Mouse (Mus musculus) spleen, postnatal 14 days (tissue): ENCODE measurements at regions not wholly inside any gene's neighbourhood (a gene's known extent, or its start where the extent isn't known, plus 50 kb on each side); places are given as distances from the start of the nearest gene placed in this dataset.
A peak's percentile ranks its signal among the peaks of the same experiment; 100 is the strongest.

Source experiments
- DNase-seq, 2 experiments: peaks; one replicate each; pipeline ENCODE4 v3.0.0; 2021 to 2022; ENCODE audit warnings: low spot score in 2 of 2

- no peak for DNase-seq
These were observed 95.3 kb upstream of the Id2 start for GRCm38 (mm10) chr12:25192216-25192615.

DNA sequence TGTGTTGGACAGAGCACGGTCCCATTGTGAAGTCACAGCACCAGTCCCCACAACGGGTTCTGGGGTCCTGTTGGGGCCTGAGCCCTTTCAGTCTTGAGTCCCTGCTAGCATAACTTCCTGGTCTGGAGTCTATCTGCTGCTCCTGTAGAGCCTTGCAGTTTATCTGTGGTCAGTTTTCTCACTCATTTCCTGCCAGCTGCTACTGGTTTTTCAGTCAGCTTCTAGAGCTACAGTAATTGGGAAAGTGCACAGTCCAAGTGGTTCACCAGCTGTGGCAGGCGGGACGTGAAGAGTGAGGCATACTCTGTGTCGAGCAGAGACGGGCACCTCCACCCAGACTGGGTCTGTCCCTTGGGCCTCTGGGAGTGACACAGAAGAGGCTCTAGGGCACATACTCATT lies 93.4 kb upstream of the Id2 start:
- no peak for DNase-seq

GRCm38 (mm10) chr12:25189174-25189761 lies 92.3 kb upstream of the Id2 start:
- peak in 1 of 2 experiments; percentile 28 for DNase-seq

DNA sequence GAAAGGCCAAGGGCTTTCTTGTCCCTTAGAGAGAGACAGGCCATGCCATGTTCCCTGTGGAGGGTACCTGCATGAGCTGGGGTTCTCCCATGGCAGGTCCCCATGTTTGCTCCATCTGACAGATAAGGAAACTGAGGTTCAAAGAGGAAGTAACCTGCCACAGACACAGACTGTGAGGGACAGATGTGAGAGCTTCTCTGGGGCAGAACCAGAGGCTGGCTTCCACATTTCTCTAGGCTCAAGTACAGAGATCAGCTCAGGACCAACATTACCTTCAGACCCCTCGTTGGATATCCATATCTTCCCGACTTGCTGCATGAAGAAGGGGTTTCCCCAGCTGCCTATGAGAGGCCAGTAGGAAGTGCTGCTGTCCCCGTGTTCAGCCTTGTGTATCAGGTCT lies 91.6 kb upstream of the Id2 start:
- DNase-seq, result no peak

DNA sequence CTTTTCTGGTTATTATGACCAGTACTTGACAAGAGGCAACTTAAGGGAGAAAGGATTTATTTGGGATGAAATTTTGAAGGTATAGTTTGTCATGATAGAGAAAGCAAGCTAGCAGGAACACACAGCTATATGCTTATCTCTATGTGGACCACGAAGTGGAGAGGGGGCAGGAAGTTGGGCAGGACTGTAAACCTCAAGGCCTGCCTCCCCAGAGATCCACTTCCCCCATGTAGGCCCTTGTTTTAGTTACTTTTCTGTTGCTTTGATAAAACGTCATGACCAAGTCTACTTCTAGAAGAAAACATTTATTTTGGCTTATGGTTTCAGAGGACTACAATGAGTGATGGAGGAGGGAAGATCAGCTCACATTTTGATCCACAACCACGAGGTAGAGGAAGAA lies 90.3 kb upstream of the Id2 start:
- DNase-seq, result no peak

DNA sequence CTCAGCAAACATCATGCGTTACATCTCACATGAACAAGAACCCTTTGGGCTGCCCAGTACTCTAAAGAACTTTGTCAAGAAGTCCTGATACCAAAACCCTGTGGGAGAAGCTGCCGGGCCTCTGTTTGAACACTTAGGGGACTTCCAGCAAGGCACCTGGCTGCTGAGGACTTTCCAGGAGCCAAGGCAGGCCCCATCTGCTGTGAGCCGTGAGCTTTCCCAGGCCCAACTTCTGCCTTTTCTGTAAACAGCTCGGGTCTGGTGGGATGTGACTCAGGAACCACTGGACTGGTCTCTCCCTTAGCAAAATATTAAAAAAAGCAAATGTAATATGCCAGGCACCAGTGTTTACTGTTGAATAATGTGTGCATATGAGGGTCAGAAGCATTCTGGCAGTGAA lies 85.7 kb upstream of the Id2 start:
- DNase-seq, result no peak

DNA sequence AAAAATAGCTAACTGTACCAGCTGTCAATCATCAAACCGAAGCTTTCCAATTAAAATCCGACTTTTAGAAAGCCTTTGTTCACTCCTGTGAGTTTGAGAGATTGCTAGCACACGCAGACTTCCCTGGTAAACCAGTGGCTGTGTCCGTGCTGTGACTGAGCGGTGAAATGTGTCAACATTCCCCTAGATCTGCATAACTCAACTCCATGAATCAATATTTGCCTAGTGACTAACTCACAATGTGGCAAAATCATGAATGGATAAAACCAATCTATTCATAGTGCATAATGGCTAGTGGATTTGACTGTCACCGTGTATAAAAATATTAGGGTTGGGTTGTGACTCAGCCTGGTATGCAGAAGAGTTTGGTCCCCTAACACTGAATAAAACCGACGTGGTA lies 84.4 kb upstream of the Id2 start:
- no peak for DNase-seq

GRCm38 (mm10) chr12:25180861-25181260 lies 83.9 kb upstream of the Id2 start:
- no peak for DNase-seq

GRCm38 (mm10) chr12:25180289-25180688 lies 83.3 kb upstream of the Id2 start:
- no peak for DNase-seq

- no peak for DNase-seq
These were observed 81.7 kb upstream of the Id2 start for GRCm38 (mm10) chr12:25178491-25179115.

- DNase-seq, result no peak
These were observed 80.9 kb upstream of the Id2 start for GRCm38 (mm10) chr12:25177827-25178226.

GRCm38 (mm10) chr12:25176565-25176964 lies 79.6 kb upstream of the Id2 start:
- no peak for DNase-seq

- no peak for DNase-seq
These were observed 76.1 kb upstream of the Id2 start for GRCm38 (mm10) chr12:25173064-25173463.

GRCm38 (mm10) chr12:25172450-25172849 lies 75.5 kb upstream of the Id2 start:
- no peak for DNase-seq

GRCm38 (mm10) chr12:25169611-25170010 lies 72.7 kb upstream of the Id2 start:
- DNase-seq, result no peak

DNA sequence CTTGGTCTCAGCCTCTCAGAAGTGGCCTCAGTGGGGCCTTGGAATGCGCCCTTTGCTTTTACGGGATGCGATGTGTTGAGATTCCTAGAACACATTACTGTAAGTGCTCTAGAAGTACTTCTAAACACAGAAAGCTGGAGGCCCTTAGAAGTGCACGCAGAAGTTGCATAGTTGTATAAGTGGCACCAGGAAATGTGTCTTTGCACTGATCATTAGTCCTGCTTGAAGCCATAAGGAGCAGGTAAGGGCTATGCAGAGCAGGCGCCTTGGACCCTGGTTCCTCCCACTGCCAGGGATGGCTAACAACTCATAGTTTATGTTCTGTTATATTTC lies 71.2 kb upstream of the Id2 start:
- DNase-seq, result no peak

DNA sequence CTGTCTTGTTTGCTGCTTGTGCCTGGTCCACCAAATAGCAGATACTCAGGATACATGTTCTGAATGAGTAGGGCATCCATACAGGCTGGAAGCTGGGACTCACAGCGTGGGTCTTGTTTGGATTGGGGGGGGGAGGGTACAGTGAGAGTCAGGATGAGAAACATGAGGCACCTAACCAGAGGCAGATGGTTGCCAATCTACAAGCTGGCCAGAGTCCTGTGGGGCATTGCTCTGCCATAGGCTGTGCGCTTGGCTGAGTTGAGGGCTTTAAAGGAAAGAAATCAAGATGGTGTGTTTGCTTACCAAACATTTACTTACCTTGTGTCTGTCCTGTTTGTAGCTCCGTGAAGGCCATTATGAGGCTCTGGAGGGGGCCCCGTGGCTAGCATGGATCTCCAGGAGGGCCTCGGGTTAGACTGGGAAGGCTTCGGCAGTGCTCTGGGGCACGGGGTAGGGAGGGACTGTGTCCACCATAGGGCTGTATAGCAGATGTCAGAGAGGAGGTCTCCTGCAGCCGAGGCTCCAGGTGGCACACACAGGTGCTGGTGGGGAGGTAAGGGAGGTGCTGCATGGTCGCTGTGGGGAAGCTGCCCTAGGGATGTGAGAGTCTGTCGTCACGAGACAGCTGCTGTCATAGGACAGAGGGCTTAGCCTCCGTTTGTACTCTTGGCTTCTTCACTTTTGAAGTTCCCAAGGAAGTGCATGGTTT lies 70.7 kb upstream of the Id2 start:
- DNase-seq, result no peak

GRCm38 (mm10) chr12:25166525-25166924 lies 69.6 kb upstream of the Id2 start:
- no peak for DNase-seq

- peak in 1 of 2 experiments; percentile 31 for DNase-seq
These were observed 68.7 kb upstream of the Id2 start for GRCm38 (mm10) chr12:25165650-25166049.

DNA sequence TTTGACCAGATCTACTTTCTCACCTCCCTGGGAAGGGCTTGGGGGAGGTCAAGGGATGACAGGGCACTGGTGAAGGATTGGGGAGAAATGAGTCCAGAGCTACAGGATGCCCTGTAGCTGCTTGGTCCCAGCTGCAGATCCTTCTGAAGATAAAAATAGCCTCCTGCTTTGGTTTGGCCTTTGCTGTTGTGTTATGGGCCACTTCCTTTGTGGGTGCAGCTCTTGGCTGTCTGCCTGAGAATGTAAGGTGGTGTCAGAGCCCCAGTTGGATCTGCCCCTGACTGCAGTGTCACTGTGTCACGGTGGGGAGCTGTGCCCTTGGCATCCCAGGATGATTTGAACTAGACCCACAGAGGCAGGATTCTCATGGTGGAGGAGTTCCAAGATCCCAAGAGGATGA lies 67.8 kb upstream of the Id2 start:
- no peak for DNase-seq

GRCm38 (mm10) chr12:25163541-25163940 lies 66.6 kb upstream of the Id2 start:
- DNase-seq, result no peak

DNA sequence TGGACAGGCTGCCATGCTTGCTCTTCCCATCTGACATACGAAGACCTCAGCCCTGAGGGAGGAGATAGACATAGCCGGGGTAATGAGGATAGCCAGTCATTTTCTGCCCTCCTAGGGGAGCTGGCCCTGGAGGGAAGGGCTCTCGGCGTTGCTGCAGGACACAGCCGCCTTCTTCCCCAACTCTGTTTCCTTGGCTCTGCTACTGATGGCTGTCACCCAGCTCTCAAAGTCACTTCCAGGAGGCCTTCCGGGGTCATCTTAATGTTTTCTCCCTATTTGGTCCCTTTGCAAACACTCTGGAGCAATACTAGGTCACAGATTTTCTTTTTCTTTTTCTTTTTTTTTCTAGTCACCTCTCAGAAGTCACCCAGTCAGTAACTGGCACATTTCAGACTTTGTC lies 65.9 kb upstream of the Id2 start:
- DNase-seq, result no peak

DNA sequence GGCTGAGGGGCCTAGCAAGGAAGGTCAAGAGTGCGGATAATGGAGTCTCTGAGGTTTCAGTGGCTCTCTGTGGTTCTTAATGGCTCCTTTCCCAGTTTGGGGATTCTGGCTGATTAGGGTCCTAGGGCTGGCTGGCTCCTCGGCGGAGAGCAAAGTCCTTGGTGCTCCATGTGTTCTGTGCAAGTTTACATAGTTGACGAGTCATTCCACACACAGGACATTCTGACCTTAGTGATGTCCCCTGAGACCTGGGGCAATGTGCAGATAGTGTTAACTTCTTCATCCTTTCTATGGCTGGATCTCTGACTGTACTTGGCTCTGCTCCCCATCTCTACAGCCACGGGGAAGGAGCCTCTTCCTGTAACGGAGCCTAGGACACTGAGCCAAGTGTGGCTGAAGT lies 65.0 kb upstream of the Id2 start:
- no peak for DNase-seq
